Mouse (Mus musculus) limb, embryonic 11.5 days (tissue): Measurements from ENCODE around the gene Akt2. TPM values are rescaled to one million over a fixed set of nuclear protein-coding genes. Genes with fewer than 3 reads are reported as not detected.

Experiments used
- ATAC-seq: fragments of 200-750 bp; cut with Nextera tagmentation; 2 replicates; pipeline ENCODE4 v1.8.0; 2017; ENCODE audit warnings: low read depth; ENCODE audit not compliant: insufficient number of reproducible peaks, low FRiP score, low TSS enrichment
- DNase-seq: peaks from one replicate; pipeline ENCODE4 v3.0.0-alpha.2; 2015; ENCODE audit warnings: low spot score
- H3K27ac ChIP-seq: fragments of 300-500 bp; sonication (generic); replicated peaks from 2 replicates; pipeline ENCODE4 v1.5.1; 2014; ENCODE audit warnings: low read depth, mild to moderate bottlenecking, low read length
- H3K27me3 ChIP-seq: fragments of 300-500 bp; sonication (generic); 2 replicates; pipeline ENCODE4 v1.6.1; 2014; ENCODE audit warnings: mild to moderate bottlenecking, low read length, mixed read lengths; ENCODE audit not compliant: control insufficient read depth, insufficient read depth
- H3K36me3 ChIP-seq: fragments of 300-500 bp; sonication (generic); 2 replicates; pipeline ENCODE4 v1.6.1; 2014; ENCODE audit warnings: mild to moderate bottlenecking, low read length, moderate library complexity, mixed read lengths; ENCODE audit not compliant: control insufficient read depth, insufficient read depth
- H3K4me1 ChIP-seq: fragments of 300-500 bp; sonication (generic); 2 replicates; pipeline ENCODE4 v1.6.1; 2014; ENCODE audit warnings: low read length, mixed read lengths; ENCODE audit not compliant: control insufficient read depth, insufficient read depth
- H3K4me2 ChIP-seq: fragments of 300-500 bp; sonication (generic); 2 replicates; pipeline ENCODE4 v1.6.1; 2014; ENCODE audit warnings: low read depth, mild to moderate bottlenecking, moderate library complexity; ENCODE audit not compliant: severe bottlenecking
- H3K4me3 ChIP-seq: fragments of 300-500 bp; sonication (generic); 2 replicates; pipeline ENCODE4 v1.5.1; 2014; ENCODE audit warnings: low read depth, low read length
- H3K9ac ChIP-seq: fragments of 300-500 bp; sonication (generic); 2 replicates; pipeline ENCODE4 v1.6.1; 2014; ENCODE audit warnings: mild to moderate bottlenecking, low read length
- H3K9me3 ChIP-seq: fragments of 300-500 bp; sonication (generic); 2 replicates; pipeline ENCODE4 v1.6.1; 2016; ENCODE audit warnings: low read length; ENCODE audit not compliant: control insufficient read depth
- WGBS: fragments of 180-500 bp; shearing (Covaris S2); extraction: QIAGEN DNeasy Blood & Tissue Kit; methylation state at CpG from one replicate; pipeline ENCODE4 v1.1.7; 2014; 5-methylcytosine and 5-hydroxymethylcytosine counted together
- polyA plus RNA-seq: library from polyadenylated mRNA; unstranded; fragments of >200 nt; fragmentation: Nextera tagmentation; extraction: Ambion mirVana; gene quantifications from 2 replicates; pipeline ENCODE4 v1.2.1, GENCODE M21; 2014

The Akt2 gene
- polyA plus RNA-seq, 1 experiment from 2014 or later, result 85.7 TPM

GRCm38 (mm10) chr7:27673575-27674131 lies 82.3 kb downstream of the Akt2 start:
- ATAC-seq (0 out of 2 replicates have a peak, but pooled peaks have one; percentile 11), DNase-seq (no peak)
- H3K27me3 ChIP-seq, result no peaks in the 10 kb centered on the region
- no peak overlapping the region for H3K27ac ChIP-seq
- H3K4me2 ChIP-seq, result peak overlapping the region; percentile 100
- H3K36me3 ChIP-seq, result no peaks in the 10 kb centered on the region; the same call in 1 of the 2 replicates
- under 1% methylated on average over 52 of the region's 52 CpGs for WGBS
- H3K4me1 ChIP-seq, result peaks cover 6% of the 10 kb centered on the region; the same call in 1 of the 2 replicates
- no peaks in the 10 kb centered on the region for H3K9me3 ChIP-seq
- H3K4me3 ChIP-seq, result peak overlapping the region; percentile 89
- H3K9ac ChIP-seq, result peak overlapping the region; percentile 79

DNA sequence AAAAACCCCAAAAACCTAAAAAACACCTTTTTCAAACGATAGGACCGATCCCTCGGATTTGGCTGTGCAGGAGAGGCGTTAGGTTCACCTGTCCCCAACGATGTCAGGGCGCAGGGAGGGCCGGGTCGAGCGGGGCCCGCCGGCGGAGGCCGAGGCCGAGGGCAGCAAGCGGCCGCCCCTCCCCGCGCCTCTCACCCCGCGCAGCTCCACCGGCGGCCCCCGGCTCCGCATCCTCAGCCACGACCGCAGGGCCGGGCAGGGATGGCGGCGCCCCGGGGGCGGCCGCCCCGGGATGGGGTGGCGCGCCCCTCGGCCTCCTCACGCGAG lies 82.8 kb downstream of the Akt2 start:
- Histone ChIP-seq H3K4me1 (peaks cover 6% of the 10 kb centered on the region; the same call in 1 of the 2 replicates), H3K27ac (no peak overlapping the region), H3K4me3 (peak overlapping the region; percentile 89), H3K36me3 (no peaks in the 10 kb centered on the region; the same call in 1 of the 2 replicates), H3K9ac (peak overlapping the region; percentile 79), H3K27me3 (no peaks in the 10 kb centered on the region), H3K9me3 (no peaks in the 10 kb centered on the region), H3K4me2 (peak overlapping the region; percentile 100)
- DNase-seq (no peak), ATAC-seq (peak; percentile 72; the same call in 1 of the 2 replicates)
- 0% methylated on average over 27 of the region's 38 CpGs for WGBS

GRCm38 (mm10) chr7:27674522-27675221 lies 83.3 kb downstream of the Akt2 start, which contains the start of gene Map3k10:
Gene Map3k10 (minus strand): TSS chr7:27674598.
- ATAC-seq (peak; percentile 97), DNase-seq (peak; percentile 97)
- H3K9ac ChIP-seq, result peak within 1 kb of the TSS; percentile 79

GRCm38 (mm10) chr7:27675222-27675612 lies 83.9 kb downstream of the Akt2 start:
- Histone ChIP-seq H3K27me3 (no peaks in the 10 kb centered on the region), H3K36me3 (no peaks in the 10 kb centered on the region; the same call in 1 of the 2 replicates), H3K9me3 (no peaks in the 10 kb centered on the region), H3K27ac (no peak overlapping the region), H3K9ac (no peak overlapping the region), H3K4me3 (peak overlapping the region; percentile 89), H3K4me1 (peaks cover 6% of the 10 kb centered on the region; the same call in 1 of the 2 replicates), H3K4me2 (peak overlapping the region; percentile 100)
- no peak for DNase-seq
- WGBS, result 33% methylated on average over 14 of the region's 14 CpGs
- no peak for ATAC-seq

More at GRCm38 (mm10) chr7:27674522-27675221, 83.3 kb downstream of the Akt2 start, which contains the start of gene Map3k10:
- Histone ChIP-seq H3K27ac (peak within 1 kb of the TSS; percentile 77), H3K4me2 (peak within 1 kb of the TSS; percentile 100), H3K4me3 (peak within 1 kb of the TSS; percentile 89), H3K36me3 (no peaks in the 10 kb centered on the region; the same call in 1 of the 2 replicates), H3K4me1 (peaks cover 6% of the 10 kb centered on the region; the same call in 1 of the 2 replicates), H3K27me3 (no peaks in the 10 kb centered on the region), H3K9me3 (no peaks in the 10 kb centered on the region)
- WGBS, result under 1% methylated on average over 31 of the region's 31 CpGs

DNA sequence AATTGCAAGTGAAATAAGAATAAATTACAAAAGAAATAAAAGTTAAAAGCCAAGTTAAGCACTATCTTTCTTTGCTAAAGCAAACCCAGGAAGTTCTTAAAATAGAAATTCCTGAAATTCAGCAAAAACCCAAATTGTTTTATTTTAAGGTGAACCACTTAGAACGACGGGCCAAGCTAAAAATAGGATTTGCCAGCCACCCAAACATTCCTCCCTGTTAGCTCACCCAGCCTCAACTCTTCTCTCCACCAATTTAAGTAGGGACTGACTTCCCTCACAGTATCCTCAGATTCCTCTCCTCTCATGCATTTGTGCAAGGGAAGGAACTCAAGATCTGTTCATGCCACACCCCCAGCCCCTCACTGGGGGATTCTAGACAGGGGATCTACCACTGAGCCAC lies 91.9 kb downstream of the Akt2 start:
- Histone ChIP-seq H3K4me2 (no peak overlapping the region), H3K27me3 (no peaks in the 10 kb centered on the region), H3K9me3 (no peaks in the 10 kb centered on the region), H3K36me3 (no peaks in the 10 kb centered on the region), H3K4me3 (no peak overlapping the region), H3K9ac (no peak overlapping the region), H3K27ac (no peak overlapping the region), H3K4me1 (0 out of 2 replicates have a peak, but pooled peaks cover 1% of the 10 kb centered on the region)
- WGBS, result 70% methylated on average over 2 of the region's 2 CpGs
- ATAC-seq, result no peak
- DNase-seq, result no peak

GRCm38 (mm10) chr7:27685220-27685619 lies 93.9 kb downstream of the Akt2 start:
- WGBS, result 41% methylated on average over 5 of the region's 5 CpGs
- no peak overlapping the region for H3K4me3 ChIP-seq
- H3K4me2 ChIP-seq, result no peak overlapping the region
- no peak overlapping the region for H3K9ac ChIP-seq
- no peaks in the 10 kb centered on the region for H3K36me3 ChIP-seq
- H3K27ac ChIP-seq, result no peak overlapping the region
- no peak for DNase-seq
- no peaks in the 10 kb centered on the region for H3K27me3 ChIP-seq
- no peak for ATAC-seq
- H3K9me3 ChIP-seq, result no peaks in the 10 kb centered on the region
- 0 out of 2 replicates have a peak, but pooled peaks cover 3% of the 10 kb centered on the region for H3K4me1 ChIP-seq

DNA sequence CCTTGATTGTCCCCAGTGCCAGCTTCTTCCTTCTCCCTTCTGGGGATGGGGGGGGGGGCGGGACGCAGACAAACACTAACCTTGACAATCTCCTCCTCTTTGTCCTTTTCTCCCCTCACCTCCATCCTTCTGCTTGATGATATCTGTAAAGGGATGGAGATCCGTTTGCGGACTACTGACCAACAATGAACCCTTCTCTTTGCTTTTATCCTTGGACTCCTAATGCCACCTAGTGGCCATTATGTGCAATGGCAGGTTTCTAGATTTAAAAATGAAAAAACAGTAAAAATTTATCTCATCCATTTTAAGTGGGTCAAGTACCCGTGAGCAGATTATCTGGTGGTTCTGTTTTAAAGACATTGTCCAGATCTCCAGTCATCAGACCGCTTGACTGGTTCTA lies 94.3 kb downstream of the Akt2 start:
- no peak overlapping the region for H3K4me2 ChIP-seq
- H3K27ac ChIP-seq, result no peak overlapping the region
- DNase-seq, result no peak
- ATAC-seq, result no peak
- H3K27me3 ChIP-seq, result no peaks in the 10 kb centered on the region
- 0 out of 2 replicates have a peak, but pooled peaks cover 3% of the 10 kb centered on the region for H3K4me1 ChIP-seq
- no peaks in the 10 kb centered on the region for H3K36me3 ChIP-seq
- H3K9me3 ChIP-seq, result no peaks in the 10 kb centered on the region
- no peak overlapping the region for H3K9ac ChIP-seq
- WGBS, result under 1% methylated on average over 6 of the region's 6 CpGs
- no peak overlapping the region for H3K4me3 ChIP-seq

GRCm38 (mm10) chr7:27687043-27687442 lies 95.7 kb downstream of the Akt2 start:
- Histone ChIP-seq H3K9ac (no peak overlapping the region), H3K4me2 (no peak overlapping the region), H3K27me3 (no peaks in the 10 kb centered on the region), H3K36me3 (no peaks in the 10 kb centered on the region), H3K9me3 (no peaks in the 10 kb centered on the region), H3K4me1 (0 out of 2 replicates have a peak, but pooled peaks cover 3% of the 10 kb centered on the region), H3K4me3 (no peak overlapping the region), H3K27ac (no peak overlapping the region)
- ATAC-seq (no peak), DNase-seq (no peak)
- 91% methylated on average over 1 of the region's 1 CpGs for WGBS
